Mouse (Mus musculus) granulocyte monocyte progenitor cell, adult 5-6 weeks (primary cell): Measurements from ENCODE around the gene Bcl9. TPM values are rescaled to one million over a fixed set of nuclear protein-coding genes. Genes with fewer than 3 reads are reported as not detected.
A peak's percentile ranks its signal among the peaks of the same experiment; 100 is the strongest.

Source experiments
- ATAC-seq: replicated peaks from 2 replicates; pipeline ENCODE4 v1.8.0; 2016; ENCODE audit warnings: mild to moderate bottlenecking, moderate TSS enrichment, inconsistent platforms; ENCODE audit not compliant: poor library complexity, severe bottlenecking
- total RNA-seq, 2 experiments: library from RNA; stranded (forward) in 1 of 2; stranded (reverse) in 1 of 2; fragments of 200-712, 200-1000 nt in 1 of 2; fragments of >200 nt in 1 of 2; fragmentation: Nextera tagmentation in 1 of 2; gene quantifications; 2 replicates each; pipeline ENCODE4 v1.2.3; 2014 to 2017

The Bcl9 gene
- total RNA-seq, 2 experiments from 2014 or later: 6.2 to 43.8 TPM

- ATAC-seq: peak; percentile 80
Measured at GRCm38 (mm10) chr3:97185098-97185860, 112.4 kb downstream of the Bcl9 start.

GRCm38 (mm10) chr3:97183810-97184209 lies 113.9 kb downstream of the Bcl9 start:
- no peak; the same call in 1 of the 2 replicates for ATAC-seq

- no peak for ATAC-seq
Measured at GRCm38 (mm10) chr3:97180527-97180926, 117.2 kb downstream of the Bcl9 start.

- ATAC-seq: no peak
Measured at GRCm38 (mm10) chr3:97178885-97179284, 118.8 kb downstream of the Bcl9 start.

GRCm38 (mm10) chr3:97172632-97173031 lies 125.1 kb downstream of the Bcl9 start:
- ATAC-seq: no peak

GRCm38 (mm10) chr3:97172231-97172630 lies 125.5 kb downstream of the Bcl9 start:
- ATAC-seq: no peak

DNA sequence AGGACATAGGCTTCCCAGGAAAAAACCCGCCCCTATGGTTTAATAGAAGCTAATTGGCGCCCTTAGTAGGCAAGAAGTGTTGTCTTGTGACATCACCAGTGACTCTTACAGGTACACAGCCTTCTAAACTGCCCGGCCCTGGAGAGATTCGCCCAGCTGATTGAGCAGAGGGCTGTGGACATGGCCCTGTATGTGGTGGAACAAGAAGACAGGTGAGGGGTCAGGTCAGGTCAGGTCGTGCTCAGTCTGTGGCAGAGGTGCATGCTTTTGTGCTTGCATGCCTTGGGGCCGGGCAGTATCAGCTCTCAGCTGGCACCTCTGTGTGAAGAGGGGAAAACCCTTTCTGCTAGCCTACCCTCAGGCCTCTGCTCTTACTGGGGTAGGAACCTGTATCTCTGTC lies 126.2 kb downstream of the Bcl9 start:
- no peak for ATAC-seq

DNA sequence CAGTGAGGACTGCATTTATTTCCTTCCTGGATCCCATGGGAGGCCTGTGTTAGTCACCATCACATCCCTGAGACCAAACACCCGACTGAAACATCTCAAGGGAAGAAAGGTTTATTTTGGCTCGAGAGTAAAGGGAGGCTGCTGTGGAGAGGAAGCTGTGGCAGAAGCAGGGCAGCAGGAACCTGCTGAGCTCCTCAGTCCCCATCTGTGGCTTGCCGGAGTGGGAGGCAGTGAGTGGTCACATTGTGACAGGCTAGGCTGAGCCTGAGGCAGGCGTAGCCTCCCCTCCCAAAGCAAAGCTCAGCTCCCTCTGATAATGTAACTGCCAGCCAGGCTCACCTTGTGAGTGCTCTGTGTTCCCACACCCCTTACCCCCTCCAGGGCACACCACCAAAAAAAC lies 130.6 kb downstream of the Bcl9 start:
- ATAC-seq: no peak; the same call in 1 of the 2 replicates

GRCm38 (mm10) chr3:97164477-97164876 lies 133.2 kb downstream of the Bcl9 start:
- ATAC-seq: no peak

GRCm38 (mm10) chr3:97161773-97162172 lies 135.9 kb downstream of the Bcl9 start:
- ATAC-seq: no peak

DNA sequence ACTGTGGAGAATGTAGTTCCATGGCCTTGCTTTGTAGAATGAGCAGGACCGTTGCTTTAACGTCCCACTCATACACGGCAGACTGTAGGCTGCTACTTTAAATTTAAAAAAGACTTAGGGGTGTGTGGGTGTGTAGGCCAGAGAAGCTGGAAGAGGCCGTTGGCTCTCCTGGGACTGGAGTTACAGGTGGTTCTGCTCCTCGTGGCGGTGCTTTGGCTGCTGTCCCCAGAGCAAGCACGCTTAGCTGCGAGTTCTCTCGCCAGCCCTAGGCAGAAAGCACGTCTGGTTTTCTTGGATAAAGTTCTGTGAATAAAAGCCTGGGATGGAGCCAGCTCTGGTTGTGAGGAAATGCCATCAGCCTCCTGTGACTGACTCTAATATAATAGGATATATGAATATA lies 136.8 kb downstream of the Bcl9 start:
- no peak for ATAC-seq

DNA sequence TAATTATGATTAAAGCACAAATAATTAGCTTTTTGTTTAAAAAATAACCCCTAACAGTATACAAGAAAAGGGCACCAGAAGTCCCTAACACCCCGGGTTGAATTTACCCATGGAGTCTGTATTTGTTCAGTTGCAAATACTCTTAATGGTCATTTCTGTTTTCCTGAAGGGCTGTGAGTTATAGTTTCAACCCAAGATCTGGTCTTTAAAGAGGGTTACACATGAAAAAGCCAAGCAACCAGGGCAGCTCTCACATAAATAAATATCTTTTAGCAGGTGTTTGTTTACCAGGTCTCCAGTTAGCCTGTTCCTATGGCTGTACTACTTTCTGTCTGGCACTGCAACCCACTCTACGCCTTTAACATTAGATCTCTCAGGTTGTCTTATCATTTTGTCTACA lies 137.7 kb downstream of the Bcl9 start:
- no peak for ATAC-seq

DNA sequence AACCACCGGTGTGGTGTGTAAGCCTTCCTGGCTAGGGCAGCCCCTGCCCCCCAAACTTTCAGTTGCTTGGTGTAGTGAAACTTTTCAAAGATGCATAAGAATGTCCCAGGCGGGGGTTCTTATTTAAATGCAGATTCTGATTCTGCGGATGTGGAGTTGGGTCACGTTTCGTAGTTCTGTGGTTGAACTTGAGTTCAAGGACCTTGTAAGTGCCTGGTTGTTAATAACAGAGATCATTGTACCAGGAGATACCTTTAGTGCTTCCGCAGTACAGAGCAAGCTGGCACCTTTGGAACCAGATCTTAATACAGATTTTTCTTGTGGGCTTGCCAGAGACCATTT lies 138.2 kb downstream of the Bcl9 start:
- no peak for ATAC-seq

- peak; percentile 85 for ATAC-seq
Measured at GRCm38 (mm10) chr3:97158611-97159508, 138.9 kb downstream of the Bcl9 start, which contains the start of gene Acp6. TSS of gene Acp6 (plus strand) at chr3:97158777.

DNA sequence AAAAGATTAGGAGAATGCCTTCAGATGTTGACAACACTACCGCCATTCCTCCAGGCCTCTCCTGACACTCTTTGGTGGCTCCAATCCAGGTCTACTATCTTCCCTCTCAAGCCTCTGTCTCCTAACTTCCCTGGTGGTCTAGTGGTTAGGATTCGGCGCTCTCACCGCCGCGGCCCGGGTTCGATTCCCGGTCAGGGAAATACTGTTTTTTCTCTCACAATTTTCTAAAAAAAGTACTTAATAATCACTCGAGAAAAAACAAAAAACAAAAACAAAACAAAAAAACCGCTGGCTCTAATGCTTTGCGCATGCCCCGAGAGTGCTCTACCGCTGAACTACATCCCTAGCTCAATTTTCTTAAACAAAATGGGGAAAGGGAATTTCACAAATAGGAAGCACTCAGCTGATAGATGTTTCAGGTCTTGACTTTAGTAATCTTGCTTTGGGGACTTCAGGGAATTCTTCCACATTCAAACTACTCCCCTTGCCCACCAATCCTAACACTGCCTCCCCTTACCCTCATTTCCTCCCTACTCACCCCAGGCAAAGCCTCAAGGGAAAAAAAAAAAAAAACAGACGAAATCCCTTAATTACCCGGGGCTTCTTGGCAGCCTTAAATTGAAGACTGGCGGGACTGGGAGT lies 139.6 kb downstream of the Bcl9 start:
- ATAC-seq: peak; percentile 36

DNA sequence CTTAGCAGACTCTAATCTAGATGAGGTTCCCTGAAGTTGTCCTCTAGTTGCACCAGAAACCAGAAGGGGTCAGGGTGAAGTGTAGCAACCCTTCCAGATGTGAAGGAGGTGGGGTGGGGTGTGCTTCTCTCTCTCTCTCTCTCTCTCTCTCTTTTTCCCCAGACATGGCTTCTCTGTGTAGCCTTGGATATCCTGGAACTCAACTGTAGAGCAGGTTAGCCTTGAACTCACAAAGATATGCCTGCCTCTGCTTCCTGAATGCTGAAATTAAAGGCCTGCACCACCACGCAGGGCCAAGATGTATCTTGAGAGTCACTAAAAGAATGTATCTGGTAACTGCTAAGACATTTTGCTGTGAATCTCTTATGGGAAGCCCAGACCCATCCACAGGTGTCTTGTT lies 140.4 kb downstream of the Bcl9 start:
- ATAC-seq: no peak

DNA sequence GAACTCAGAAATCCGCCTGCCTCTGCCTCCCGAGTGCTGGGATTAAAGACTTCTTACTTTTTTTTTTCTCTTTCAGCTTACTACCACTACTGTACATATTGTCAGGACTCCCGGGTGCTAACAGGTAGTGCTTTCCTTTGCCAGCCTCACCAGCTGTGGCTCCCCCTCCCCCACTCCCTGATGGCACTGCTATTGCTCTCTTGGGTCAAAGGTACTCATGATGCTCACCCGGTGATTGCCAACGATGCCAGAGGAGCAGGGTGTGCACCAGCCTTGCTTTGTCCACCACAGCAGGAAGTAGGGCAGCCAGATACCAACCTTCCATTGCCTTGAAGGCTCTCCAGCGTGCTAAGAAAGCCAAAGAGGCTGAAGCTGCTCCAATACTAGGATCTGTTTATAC lies 141.3 kb downstream of the Bcl9 start:
- no peak for ATAC-seq
